Mouse (Mus musculus) ES-E14 (cell line): ENCODE results near the gene Btbd2. TPM values are rescaled to one million over a fixed set of nuclear protein-coding genes. Genes with fewer than 3 reads are reported as not detected.

Experiments
- DNase-seq: peaks from one replicate; pipeline ENCODE4 v3.0.0-alpha.2; 2013; ENCODE audit warnings: low read depth, low spot score
- H3K27ac ChIP-seq: 2 replicates; pipeline ENCODE4 v1.5.1; 2012; ENCODE audit warnings: low read depth, mild to moderate bottlenecking, low read length, moderate library complexity, mixed read lengths; ENCODE audit not compliant: poor library complexity, insufficient read depth, severe bottlenecking
- H3K36me3 ChIP-seq: 2 replicates; pipeline ENCODE4 v1.6.1; 2012; ENCODE audit warnings: mild to moderate bottlenecking, low read length, moderate library complexity, mixed read lengths; ENCODE audit not compliant: control insufficient read depth, poor library complexity, insufficient read depth, severe bottlenecking
- H3K4me1 ChIP-seq, 2 experiments: fragments of 150-350 bp in 1 of 2; sonication (generic) in 1 of 2; 2 replicates each; pipeline ENCODE4 v1.6.1; 2012; ENCODE audit warnings: low read length in 2 of 2, mild to moderate bottlenecking in 1 of 2, mixed read lengths in 1 of 2; ENCODE audit not compliant: control insufficient read depth in 2 of 2, insufficient read depth in 2 of 2, poor library complexity in 1 of 2
- H3K4me3 ChIP-seq, 2 experiments: fragments of 150-350 bp in 1 of 2; sonication (generic) in 1 of 2; 2 replicates each; pipeline ENCODE4 v1.5.1; 2012; ENCODE audit warnings: low read length in 2 of 2, low read depth in 1 of 2, mild to moderate bottlenecking in 1 of 2, mixed read lengths in 1 of 2; ENCODE audit not compliant: insufficient read depth in 1 of 2, poor library complexity in 1 of 2, severe bottlenecking in 1 of 2
- H3K9ac ChIP-seq: 2 replicates; pipeline ENCODE4 v1.6.1; 2012; ENCODE audit warnings: low read depth, mild to moderate bottlenecking, low read length, mixed read lengths; ENCODE audit not compliant: poor library complexity, insufficient read depth, severe bottlenecking
- H3K9me3 ChIP-seq: fragments of 150-350 bp; sonication (generic); 2 replicates; pipeline ENCODE4 v1.6.1; 2012; ENCODE audit warnings: low read depth, mild to moderate bottlenecking, low read length; ENCODE audit not compliant: control insufficient read depth, insufficient read depth
- CHD2 ChIP-seq: IDR thresholded peaks from 2 replicates; pipeline ENCODE4 v1.6.1; 2014; ENCODE audit warnings: mild to moderate bottlenecking, low read depth, low read length, inconsistent platforms
- HCFC1 ChIP-seq: IDR thresholded peaks from 2 replicates; pipeline ENCODE4 v1.6.1; 2012; ENCODE audit warnings: low read length, inconsistent platforms, borderline replicate concordance; ENCODE audit not compliant: insufficient read depth
- MAFK ChIP-seq: IDR thresholded peaks from 2 replicates; pipeline ENCODE4 v1.6.1; 2014; ENCODE audit warnings: mild to moderate bottlenecking, low read depth, low read length, inconsistent platforms; ENCODE audit not compliant: insufficient read depth
- ZC3H11A ChIP-seq: IDR thresholded peaks from 2 replicates; pipeline ENCODE4 v1.6.1; 2012; ENCODE audit warnings: low read depth, mild to moderate bottlenecking, inconsistent platforms, low read length, borderline replicate concordance
- ZNF384 ChIP-seq: IDR thresholded peaks from 2 replicates; pipeline ENCODE4 v1.6.1; 2012; ENCODE audit warnings: low read depth, low read length, inconsistent platforms
- in situ Hi-C, 2 experiments: fragments of 600-800 bp; cut with MboI; formaldehyde crosslinking; loops; one replicate each; pipeline ENCODE4 v1.15.1; 2025; ENCODE audit warnings: low sequenced_read_pairs in 2 of 2, inconsistent platforms in 1 of 2; ENCODE audit not compliant: unreplicated experiment in 2 of 2
- total RNA-seq: library from RNA; depleted of rRNA; stranded (reverse); fragments of 300-350 nt; gene quantifications from 2 replicates; pipeline ENCODE4 v1.2.3, GENCODE M21; 2012

The Btbd2 gene
- total RNA-seq, 1 experiment = 45.7 TPM

GRCm38 (mm10) chr10:80628925-80629324, 27.9 kb downstream of the Btbd2 start:
- no peak overlapping the region for H3K27ac ChIP-seq
- H3K36me3 ChIP-seq = peaks cover 37% of the 10 kb centered on the region; the same call in 1 of the 2 replicates
- peaks cover 0 to 5% of the 10 kb centered on the region in 2 experiments; a peak in 2 of 4 replicates for H3K4me1 ChIP-seq
- in situ Hi-C loops = no loop called here
- H3K9me3 ChIP-seq = no peaks in the 10 kb centered on the region
- no peak for TF ChIP-seq CHD2
- no peak for TF ChIP-seq ZC3H11A
- TF ChIP-seq ZNF384 = no peak
- TF ChIP-seq HCFC1 = no peak
- TF ChIP-seq MAFK = no peak
- no peak for DNase-seq
- no peak overlapping the region for H3K4me3 ChIP-seq
- no peak overlapping the region for H3K9ac ChIP-seq

GRCm38 (mm10) chr10:80627685-80628084, 29.2 kb downstream of the Btbd2 start:
- in situ Hi-C loops = no loop called here
- Histone ChIP-seq H3K27ac (no peak overlapping the region), H3K4me3 (no peak overlapping the region), H3K4me1 (peaks cover 0 to 6% of the 10 kb centered on the region in 2 experiments; a peak in 2 of 4 replicates), H3K36me3 (peaks cover 32% of the 10 kb centered on the region; the same call in 1 of the 2 replicates), H3K9ac (no peak overlapping the region), H3K9me3 (no peaks in the 10 kb centered on the region)
- TF ChIP-seq ZC3H11A = no peak
- no peak for TF ChIP-seq HCFC1
- TF ChIP-seq MAFK = no peak
- no peak for TF ChIP-seq CHD2
- TF ChIP-seq ZNF384 = no peak
- DNase-seq = no peak

GRCm38 (mm10) chr10:80625764-80626163, 31.1 kb downstream of the Btbd2 start:
- Histone ChIP-seq H3K4me3 (no peak overlapping the region), H3K36me3 (peaks cover 29% of the 10 kb centered on the region; the same call in 1 of the 2 replicates), H3K27ac (no peak overlapping the region), H3K9ac (no peak overlapping the region), H3K4me1 (peaks cover 0 to 10% of the 10 kb centered on the region in 2 experiments; a peak in 2 of 4 replicates), H3K9me3 (no peaks in the 10 kb centered on the region)
- no peak for TF ChIP-seq MAFK
- no peak for DNase-seq
- in situ Hi-C loops = no loop called here

- Histone ChIP-seq H3K4me1 (peaks cover 2 to 16% of the 10 kb centered on the region in 2 experiments; a peak in 2 of 4 replicates), H3K9me3 (no peaks in the 10 kb centered on the region), H3K27ac (peak overlapping the region; percentile 84), H3K4me3 (peak overlapping the region; percentile 83 to 86), H3K36me3 (peaks cover 15% of the 10 kb centered on the region; the same call in 1 of the 2 replicates), H3K9ac (peak overlapping the region; percentile 86)
- in situ Hi-C loops = no loop called here
- TF ChIP-seq CHD2 (no peak), ZC3H11A (no peak), MAFK (no peak), HCFC1 (no peak), ZNF384 (no peak)
- DNase-seq = no peak
Measured at GRCm38 (mm10) chr10:80623457-80624191, 33.2 kb downstream of the Btbd2 start.
